In the genomic region with DNA sequence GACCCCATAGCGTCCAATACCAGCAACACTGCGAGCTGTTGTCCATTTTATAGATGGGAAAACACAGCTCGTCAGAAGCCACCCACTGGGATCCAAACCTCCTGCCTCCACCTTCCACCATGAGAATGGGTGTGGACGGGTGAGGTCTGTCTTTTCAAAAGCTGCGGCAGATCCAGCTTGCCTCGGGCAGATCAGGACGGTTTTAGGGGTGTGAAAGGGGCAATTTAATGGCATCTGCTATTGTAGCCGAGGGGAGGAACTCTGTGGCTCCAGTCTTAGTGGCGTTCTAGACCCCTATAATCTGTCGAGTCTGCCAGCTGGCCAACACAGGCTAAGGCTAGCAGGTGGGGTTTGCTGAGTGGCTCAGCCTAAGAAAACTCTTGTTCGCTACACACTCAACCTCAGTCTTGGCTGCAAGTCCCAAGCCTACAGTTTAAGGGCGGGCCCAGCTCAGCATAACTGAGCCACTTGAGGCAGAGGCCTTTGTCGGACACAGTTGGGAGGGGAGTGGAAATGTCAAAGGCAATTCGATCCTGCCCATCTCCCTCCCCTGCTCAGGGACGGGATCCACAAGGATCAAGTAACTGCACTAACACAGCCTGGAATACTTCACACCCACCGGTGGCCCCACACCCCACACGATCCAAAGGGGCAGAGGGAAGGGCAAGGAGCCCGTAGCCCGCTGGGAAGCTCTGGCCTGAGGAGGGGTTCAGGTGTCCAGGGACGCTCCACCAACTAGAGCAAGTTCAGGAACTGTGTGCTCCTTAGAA, we compare ENCODE assay signal across 7 mouse cellular contexts. TPM values are rescaled to one million over a fixed set of nuclear protein-coding genes. Genes with fewer than 3 reads are reported as not detected.
A peak's percentile ranks its signal among the peaks of the same experiment; 100 is the strongest.
DNase-seq lines count a peak whose midpoint lies in the region; ATAC-seq and TF ChIP-seq lines count a peak whose summit lies in the region.

No protein-coding gene starts in this region.

- peaks cover 81% of the 10 kb centered on the region for H3K4me1 ChIP-seq in E14TG2a.4 (replicated peaks; ENCODE audit: low read depth, low read length)
- peaks cover 2 to 22% of the 10 kb centered on the region in 2 experiments for H3K4me1 ChIP-seq in ES-E14 (ENCODE audit: control insufficient read depth in 2 of 2, insufficient read depth in 2 of 2, low read length in 2 of 2, poor library complexity in 1 of 2)
- peaks cover 40% of the 10 kb centered on the region for H3K4me1 ChIP-seq in forebrain, embryonic 16.5 days (replicated peaks; ENCODE audit: control insufficient read depth, insufficient read depth, low read length)
- H3K4me1 ChIP-seq in limb, embryonic 13.5 days: peaks cover 43% of the 10 kb centered on the region
- H3K4me1 ChIP-seq in midbrain, embryonic 15.5 days: peaks cover 45% of the 10 kb centered on the region

- H3K4me3 ChIP-seq in E14TG2a.4 (replicated peaks; ENCODE audit: low read length) (peak overlapping the region; percentile 84), ES-E14 (ENCODE audit: insufficient read depth in 1 of 2, low read depth in 1 of 2, low read length in 2 of 2, poor library complexity in 1 of 2, severe bottlenecking in 1 of 2) (peak overlapping the region; percentile 65 to 78)
- H3K4me3 ChIP-seq in forebrain, embryonic 16.5 days (replicated peaks; ENCODE audit: low read length): peak overlapping the region; percentile 39
- peak overlapping the region; percentile 43 for H3K4me3 ChIP-seq in limb, embryonic 13.5 days
- H3K4me3 ChIP-seq in midbrain, embryonic 15.5 days: peak overlapping the region; percentile 34

- in situ Hi-C loops in ES-E14 (cut with MboI; ENCODE audit: low sequenced_read_pairs in 2 of 2, unreplicated experiment in 2 of 2): no loop called here

- H3K9me3 ChIP-seq in E14TG2a.4 (ENCODE audit: low read length) (no peaks in the 10 kb centered on the region), ES-E14 (ENCODE audit: control insufficient read depth, insufficient read depth, low read depth, low read length) (no peaks in the 10 kb centered on the region)
- no peaks in the 10 kb centered on the region for H3K9me3 ChIP-seq in forebrain, embryonic 16.5 days (ENCODE audit: control insufficient read depth, low read length)
- H3K9me3 ChIP-seq in limb, embryonic 13.5 days: no peaks in the 10 kb centered on the region
- H3K9me3 ChIP-seq in midbrain, embryonic 15.5 days: no peaks in the 10 kb centered on the region

- peak; percentile 6 for ATAC-seq in forebrain, embryonic 16.5 days
- ATAC-seq in limb, embryonic 13.5 days (ENCODE audit: low FRiP score, low read depth): peak; percentile 43
- peak; percentile 25 for ATAC-seq in midbrain, embryonic 15.5 days (replicated peaks)

- peak overlapping the region; percentile 53 for H3K9ac ChIP-seq in ES-E14 (ENCODE audit: insufficient read depth, low read depth, low read length, poor library complexity, severe bottlenecking)
- H3K9ac ChIP-seq in forebrain, embryonic 16.5 days (replicated peaks; ENCODE audit: low read depth, low read length): peak overlapping the region; percentile 44; the same call in 1 of the 2 replicates
- H3K9ac ChIP-seq in limb, embryonic 13.5 days: peak overlapping the region; percentile 64
- H3K9ac ChIP-seq in midbrain, embryonic 15.5 days: 0 out of 2 replicates have a peak overlapping the region, but pooled peaks have one; percentile 9

- peak overlapping the region; percentile 50 for H3K4me2 ChIP-seq in forebrain, embryonic 16.5 days (ENCODE audit: low read length)
- H3K4me2 ChIP-seq in limb, embryonic 13.5 days (replicated peaks): peak overlapping the region; percentile 68
- H3K4me2 ChIP-seq in midbrain, embryonic 15.5 days: peak overlapping the region; percentile 51

- H3K36me3 ChIP-seq in E14TG2a.4 (ENCODE audit: insufficient read depth, low read length) (no peaks in the 10 kb centered on the region; the same call in none of the 2 replicates), ES-E14 (ENCODE audit: control insufficient read depth, insufficient read depth, low read length, poor library complexity, severe bottlenecking) (no peaks in the 10 kb centered on the region)
- no peaks in the 10 kb centered on the region for H3K36me3 ChIP-seq in forebrain, embryonic 16.5 days (ENCODE audit: control insufficient read depth, insufficient read depth)
- no peaks in the 10 kb centered on the region for H3K36me3 ChIP-seq in limb, embryonic 13.5 days
- no peaks in the 10 kb centered on the region for H3K36me3 ChIP-seq in midbrain, embryonic 15.5 days (replicated peaks)

- TF ChIP-seq CTCF in E14TG2a.4 (conservative IDR thresholded peaks at IDR 0.05; ENCODE audit: low read length): no peak

- H3K27me3 ChIP-seq in E14TG2a.4 (ENCODE audit: insufficient read depth, low read length): peaks cover 54% of the 10 kb centered on the region
- H3K27me3 ChIP-seq in forebrain, embryonic 16.5 days (replicated peaks; ENCODE audit: control insufficient read depth, insufficient read depth, low read length): peaks cover 40% of the 10 kb centered on the region
- H3K27me3 ChIP-seq in limb, embryonic 13.5 days: peaks cover 78% of the 10 kb centered on the region
- peaks cover 46% of the 10 kb centered on the region for H3K27me3 ChIP-seq in midbrain, embryonic 15.5 days (replicated peaks)

- 9% methylated on average over 20 of the region's 20 CpGs for WGBS in forebrain, embryonic 16.5 days
- WGBS in limb, embryonic 13.5 days: 9% methylated on average over 20 of the region's 20 CpGs
- 10% methylated on average over 20 of the region's 20 CpGs for WGBS in midbrain, embryonic 15.5 days

- no peak for DNase-seq in ES-E14 (ENCODE audit: low read depth, low spot score)
- no peak for DNase-seq in cerebellum, adult 9-10 months
- no peak for DNase-seq in right cerebral cortex, postnatal 36 days (ENCODE audit: low spot score in 2 of 2)

- no peak overlapping the region for H3K27ac ChIP-seq in ES-E14 (ENCODE audit: insufficient read depth, low read depth, low read length, poor library complexity, severe bottlenecking)
- no peak overlapping the region for H3K27ac ChIP-seq in forebrain, embryonic 16.5 days (ENCODE audit: low read length)
- 0 out of 2 replicates have a peak overlapping the region, but pooled peaks have one; percentile 29 for H3K27ac ChIP-seq in limb, embryonic 13.5 days
- H3K27ac ChIP-seq in midbrain, embryonic 15.5 days: no peak overlapping the region

TF ChIP-seq in ES-E14, 5 proteins besides CTCF, POLR2A, EP300 and RAD21:
- no peak for TF ChIP-seq CHD2 (IDR thresholded peaks at IDR 0.05; ENCODE audit: low read depth, low read length)
- TF ChIP-seq ZNF384 (IDR thresholded peaks at IDR 0.05; ENCODE audit: low read depth, low read length): no peak
- no peak for TF ChIP-seq HCFC1 (IDR thresholded peaks at IDR 0.05; ENCODE audit: borderline replicate concordance, insufficient read depth, low read length)
- no peak for TF ChIP-seq MAFK (IDR thresholded peaks at IDR 0.05; ENCODE audit: insufficient read depth, low read depth, low read length)
- no peak for TF ChIP-seq ZC3H11A (IDR thresholded peaks at IDR 0.05; ENCODE audit: borderline replicate concordance, low read depth, low read length)

RNA-seq across cellular contexts. Expression of a gene that starts 0.5 kb away (rescaled TPM):
- 6.4 and 11.6 TPM in 2 replicates for total RNA-seq in ES-E14 (2012; rRNA removed)
- polyA plus RNA-seq in forebrain, embryonic 16.5 days (2015; fragmentation: Nextera tagmentation; extraction: Ambion mirVana): 2.8 and 3.4 TPM in 2 replicates
- polyA plus RNA-seq in limb, embryonic 13.5 days (2015; fragmentation: Nextera tagmentation; extraction: Ambion mirVana): 3.8 and 4.1 TPM in 2 replicates
- 6.3 and 8.9 TPM in 2 replicates for polyA plus RNA-seq in midbrain, embryonic 15.5 days (2015; fragmentation: Nextera tagmentation; extraction: Ambion mirVana)

RNA-seq across cellular contexts. Expression of a gene that starts 14.8 kb away (rescaled TPM):
- not detected in 2 replicates for total RNA-seq in ES-E14 (2012; rRNA removed)
- polyA plus RNA-seq in forebrain, embryonic 16.5 days (2015; fragmentation: Nextera tagmentation; extraction: Ambion mirVana): 8.8 and 11.1 TPM in 2 replicates
- 1.5 and 1.6 TPM in 2 replicates for polyA plus RNA-seq in limb, embryonic 13.5 days (2015; fragmentation: Nextera tagmentation; extraction: Ambion mirVana)
- polyA plus RNA-seq in midbrain, embryonic 15.5 days (2015; fragmentation: Nextera tagmentation; extraction: Ambion mirVana): 13.8 and 15.5 TPM in 2 replicates

RNA-seq across cellular contexts. Expression of a gene that starts 37.4 kb away (rescaled TPM):
- total RNA-seq in ES-E14 (2012; rRNA removed): 11.9 and 19.8 TPM in 2 replicates
- polyA plus RNA-seq in forebrain, embryonic 16.5 days (2015; fragmentation: Nextera tagmentation; extraction: Ambion mirVana): 68.2 and 71.7 TPM in 2 replicates
- polyA plus RNA-seq in limb, embryonic 13.5 days (2015; fragmentation: Nextera tagmentation; extraction: Ambion mirVana): 46.6 and 47.1 TPM in 2 replicates
- 65.1 and 66.3 TPM in 2 replicates for polyA plus RNA-seq in midbrain, embryonic 15.5 days (2015; fragmentation: Nextera tagmentation; extraction: Ambion mirVana)

RNA-seq across cellular contexts. Expression of a gene that starts 37.7 kb away (rescaled TPM):
- total RNA-seq in ES-E14 (2012; rRNA removed): 9.7 and 13.1 TPM in 2 replicates
- polyA plus RNA-seq in forebrain, embryonic 16.5 days (2015; fragmentation: Nextera tagmentation; extraction: Ambion mirVana): 3.7 and 4.9 TPM in 2 replicates
- 8.8 and 9.6 TPM in 2 replicates for polyA plus RNA-seq in limb, embryonic 13.5 days (2015; fragmentation: Nextera tagmentation; extraction: Ambion mirVana)
- 3.0 and 3.3 TPM in 2 replicates for polyA plus RNA-seq in midbrain, embryonic 15.5 days (2015; fragmentation: Nextera tagmentation; extraction: Ambion mirVana)

Comparison
In these comparisons a context has a peak if more than half of its experiments do, and no peak if none do; other contexts are left out.
1. H3K4me3 ChIP-seq: peak in every context shown above with its lines; median percentile 84 in E14TG2a.4; 72 in ES-E14; 43 in limb, embryonic 13.5 days; 39 in forebrain, embryonic 16.5 days; 34 in midbrain, embryonic 15.5 days.
2. H3K9ac ChIP-seq: peak in every context shown above with its lines; median percentile 64 in limb, embryonic 13.5 days; 53 in ES-E14; 44 in forebrain, embryonic 16.5 days; 9 in midbrain, embryonic 15.5 days.